Mouse (Mus musculus): ENCODE measurements around the gene Prss27. TPM values are rescaled to one million over a fixed set of nuclear protein-coding genes. Genes with fewer than 3 reads are reported as not detected.

Prss27 gene
- polyA plus RNA-seq, 1 experiment from 2014 or later, result 0.37 TPM

GRCm38 (mm10) chr17:24004071-24004665, 33.8 kb upstream of the Prss27 start:
- no peak overlapping the region for H3K4me3 ChIP-seq (ENCODE audit: low read length)
- no peak overlapping the region for H3K27ac ChIP-seq (ENCODE audit: low read length)
- 0 out of 2 replicates have a peak, but pooled peaks cover 3% of the 10 kb centered on the region for H3K9me3 ChIP-seq (ENCODE audit: low read length)
- no peak overlapping the region for H3K4me2 ChIP-seq (replicated peaks; ENCODE audit: low read depth, low read length)
- no peak for ATAC-seq (ENCODE audit: low FRiP score, low TSS enrichment)
- no peak overlapping the region for H3K9ac ChIP-seq (replicated peaks; ENCODE audit: low read length)
- H3K27me3 ChIP-seq (ENCODE audit: insufficient read depth, low read length), result no peaks in the 10 kb centered on the region
- WGBS, result 93% methylated on average over 14 of the region's 14 CpGs
- H3K4me1 ChIP-seq (ENCODE audit: insufficient read depth, low read length), result no peaks in the 10 kb centered on the region
- no peaks in the 10 kb centered on the region for H3K36me3 ChIP-seq (ENCODE audit: insufficient read depth, low read length)

- H3K9ac ChIP-seq (replicated peaks; ENCODE audit: low read length), result no peak overlapping the region
- no peaks in the 10 kb centered on the region for H3K27me3 ChIP-seq (ENCODE audit: insufficient read depth, low read length)
- H3K4me1 ChIP-seq (ENCODE audit: insufficient read depth, low read length), result no peaks in the 10 kb centered on the region
- H3K4me3 ChIP-seq (ENCODE audit: low read length), result no peak overlapping the region
- no peak overlapping the region for H3K4me2 ChIP-seq (replicated peaks; ENCODE audit: low read depth, low read length)
- ATAC-seq (ENCODE audit: low FRiP score, low TSS enrichment), result no peak
- no peak overlapping the region for H3K27ac ChIP-seq (ENCODE audit: low read length)
- WGBS, result 95% methylated on average over 3 of the region's 3 CpGs
- H3K36me3 ChIP-seq (ENCODE audit: insufficient read depth, low read length), result no peaks in the 10 kb centered on the region
- H3K9me3 ChIP-seq (ENCODE audit: low read length), result 0 out of 2 replicates have a peak, but pooled peaks cover 3% of the 10 kb centered on the region
Measured at GRCm38 (mm10) chr17:24005049-24005448, 32.9 kb upstream of the Prss27 start.

- no peak overlapping the region for H3K4me2 ChIP-seq (replicated peaks; ENCODE audit: low read depth, low read length)
- no peak for ATAC-seq (ENCODE audit: low FRiP score, low TSS enrichment)
- H3K9ac ChIP-seq (replicated peaks; ENCODE audit: low read length), result no peak overlapping the region
- H3K4me3 ChIP-seq (ENCODE audit: low read length), result no peak overlapping the region
- WGBS, result 52% methylated on average over 2 of the region's 2 CpGs
- H3K4me1 ChIP-seq (ENCODE audit: insufficient read depth, low read length), result no peaks in the 10 kb centered on the region
- no peaks in the 10 kb centered on the region for H3K36me3 ChIP-seq (ENCODE audit: insufficient read depth, low read length)
- no peak overlapping the region for H3K27ac ChIP-seq (ENCODE audit: low read length)
- H3K27me3 ChIP-seq (ENCODE audit: insufficient read depth, low read length), result no peaks in the 10 kb centered on the region
- 0 out of 2 replicates have a peak, but pooled peaks cover 3% of the 10 kb centered on the region for H3K9me3 ChIP-seq (ENCODE audit: low read length)
Measured at GRCm38 (mm10) chr17:24006930-24007329, 31.0 kb upstream of the Prss27 start.

- Histone ChIP-seq H3K9me3 (ENCODE audit: low read length) (0 out of 2 replicates have a peak, but pooled peaks cover 3% of the 10 kb centered on the region), H3K4me2 (replicated peaks; ENCODE audit: low read depth, low read length) (no peak overlapping the region), H3K4me3 (ENCODE audit: low read length) (no peak overlapping the region), H3K9ac (replicated peaks; ENCODE audit: low read length) (no peak overlapping the region), H3K36me3 (ENCODE audit: insufficient read depth, low read length) (no peaks in the 10 kb centered on the region), H3K27ac (ENCODE audit: low read length) (no peak overlapping the region), H3K27me3 (ENCODE audit: insufficient read depth, low read length) (no peaks in the 10 kb centered on the region), H3K4me1 (ENCODE audit: insufficient read depth, low read length) (no peaks in the 10 kb centered on the region)
- 86% methylated on average over 1 of the region's 1 CpGs for WGBS
- ATAC-seq (ENCODE audit: low FRiP score, low TSS enrichment), result no peak
Measured at GRCm38 (mm10) chr17:24007391-24007790, 30.6 kb upstream of the Prss27 start.

- H3K4me1 ChIP-seq (ENCODE audit: insufficient read depth, low read length), result no peaks in the 10 kb centered on the region
- H3K27me3 ChIP-seq (ENCODE audit: insufficient read depth, low read length), result no peaks in the 10 kb centered on the region
- no peaks in the 10 kb centered on the region for H3K36me3 ChIP-seq (ENCODE audit: insufficient read depth, low read length)
- 0 out of 2 replicates have a peak, but pooled peaks cover 3% of the 10 kb centered on the region for H3K9me3 ChIP-seq (ENCODE audit: low read length)
- no peak overlapping the region for H3K4me2 ChIP-seq (replicated peaks; ENCODE audit: low read depth, low read length)
- H3K4me3 ChIP-seq (ENCODE audit: low read length), result no peak overlapping the region
- H3K27ac ChIP-seq (ENCODE audit: low read length), result no peak overlapping the region
- 66% methylated on average over 4 of the region's 4 CpGs for WGBS
- no peak overlapping the region for H3K9ac ChIP-seq (replicated peaks; ENCODE audit: low read length)
- no peak for ATAC-seq (ENCODE audit: low FRiP score, low TSS enrichment)
Measured at GRCm38 (mm10) chr17:24008105-24008504, 29.8 kb upstream of the Prss27 start.

GRCm38 (mm10) chr17:24009617-24010016, 28.3 kb upstream of the Prss27 start:
- Histone ChIP-seq H3K9me3 (ENCODE audit: low read length) (0 out of 2 replicates have a peak, but pooled peaks cover 3% of the 10 kb centered on the region), H3K4me2 (replicated peaks; ENCODE audit: low read depth, low read length) (no peak overlapping the region), H3K27ac (ENCODE audit: low read length) (no peak overlapping the region), H3K36me3 (ENCODE audit: insufficient read depth, low read length) (no peaks in the 10 kb centered on the region), H3K4me3 (ENCODE audit: low read length) (no peak overlapping the region), H3K9ac (replicated peaks; ENCODE audit: low read length) (no peak overlapping the region), H3K27me3 (ENCODE audit: insufficient read depth, low read length) (no peaks in the 10 kb centered on the region), H3K4me1 (ENCODE audit: insufficient read depth, low read length) (no peaks in the 10 kb centered on the region)
- no peak for ATAC-seq (ENCODE audit: low FRiP score, low TSS enrichment)
- 57% methylated on average over 5 of the region's 5 CpGs for WGBS

- H3K27ac ChIP-seq (ENCODE audit: low read length), result no peak overlapping the region
- H3K4me1 ChIP-seq (ENCODE audit: insufficient read depth, low read length), result no peaks in the 10 kb centered on the region
- no peaks in the 10 kb centered on the region for H3K9me3 ChIP-seq (ENCODE audit: low read length)
- no peaks in the 10 kb centered on the region; the same call in 1 of the 2 replicates for H3K27me3 ChIP-seq (ENCODE audit: insufficient read depth, low read length)
- ATAC-seq (ENCODE audit: low FRiP score, low TSS enrichment), result no peak
- no peak overlapping the region for H3K4me2 ChIP-seq (replicated peaks; ENCODE audit: low read depth, low read length)
- H3K36me3 ChIP-seq (ENCODE audit: insufficient read depth, low read length), result no peaks in the 10 kb centered on the region
- H3K9ac ChIP-seq (replicated peaks; ENCODE audit: low read length), result no peak overlapping the region
- WGBS, result 90% methylated on average over 2 of the region's 2 CpGs
- no peak overlapping the region for H3K4me3 ChIP-seq (ENCODE audit: low read length)
Measured at GRCm38 (mm10) chr17:24012921-24013320, 25.0 kb upstream of the Prss27 start.

GRCm38 (mm10) chr17:24014433-24014965, 23.4 kb upstream of the Prss27 start:
- Histone ChIP-seq H3K27ac (ENCODE audit: low read length) (no peak overlapping the region), H3K9me3 (ENCODE audit: low read length) (no peaks in the 10 kb centered on the region), H3K4me2 (replicated peaks; ENCODE audit: low read depth, low read length) (no peak overlapping the region), H3K36me3 (ENCODE audit: insufficient read depth, low read length) (no peaks in the 10 kb centered on the region), H3K27me3 (ENCODE audit: insufficient read depth, low read length) (no peaks in the 10 kb centered on the region; the same call in 1 of the 2 replicates), H3K4me3 (ENCODE audit: low read length) (no peak overlapping the region), H3K4me1 (ENCODE audit: insufficient read depth, low read length) (no peaks in the 10 kb centered on the region), H3K9ac (replicated peaks; ENCODE audit: low read length) (no peak overlapping the region)
- 83% methylated on average over 5 of the region's 5 CpGs for WGBS
- no peak for ATAC-seq (ENCODE audit: low FRiP score, low TSS enrichment)

- ATAC-seq (ENCODE audit: low FRiP score, low TSS enrichment), result no peak
- H3K27ac ChIP-seq (ENCODE audit: low read length), result no peak overlapping the region
- no peak overlapping the region for H3K9ac ChIP-seq (replicated peaks; ENCODE audit: low read length)
- H3K36me3 ChIP-seq (ENCODE audit: insufficient read depth, low read length), result no peaks in the 10 kb centered on the region
- H3K27me3 ChIP-seq (ENCODE audit: insufficient read depth, low read length), result no peaks in the 10 kb centered on the region; the same call in 1 of the 2 replicates
- H3K4me3 ChIP-seq (ENCODE audit: low read length), result no peak overlapping the region
- no peaks in the 10 kb centered on the region for H3K9me3 ChIP-seq (ENCODE audit: low read length)
- WGBS, result 34% methylated on average over 14 of the region's 14 CpGs
- H3K4me1 ChIP-seq (ENCODE audit: insufficient read depth, low read length), result no peaks in the 10 kb centered on the region
- H3K4me2 ChIP-seq (replicated peaks; ENCODE audit: low read depth, low read length), result no peak overlapping the region
Measured at GRCm38 (mm10) chr17:24015727-24016126, 22.2 kb upstream of the Prss27 start.

GRCm38 (mm10) chr17:24020696-24021095, 17.2 kb upstream of the Prss27 start:
- no peak overlapping the region for H3K4me3 ChIP-seq (ENCODE audit: low read length)
- H3K27ac ChIP-seq (ENCODE audit: low read length), result no peak overlapping the region
- H3K9me3 ChIP-seq (ENCODE audit: low read length), result no peaks in the 10 kb centered on the region
- ATAC-seq (ENCODE audit: low FRiP score, low TSS enrichment), result no peak
- WGBS, result 75% methylated on average over 6 of the region's 6 CpGs
- no peak overlapping the region for H3K9ac ChIP-seq (replicated peaks; ENCODE audit: low read length)
- H3K4me1 ChIP-seq (ENCODE audit: insufficient read depth, low read length), result no peaks in the 10 kb centered on the region
- H3K36me3 ChIP-seq (ENCODE audit: insufficient read depth, low read length), result no peaks in the 10 kb centered on the region
- H3K27me3 ChIP-seq (ENCODE audit: insufficient read depth, low read length), result no peaks in the 10 kb centered on the region; the same call in 1 of the 2 replicates
- H3K4me2 ChIP-seq (replicated peaks; ENCODE audit: low read depth, low read length), result no peak overlapping the region

All from kidney, embryonic 16.5 days (tissue).